Mouse (Mus musculus) limb, embryonic 11.5 days (tissue): Measurements from ENCODE around the gene Phtf2. TPM values are rescaled to one million over a fixed set of nuclear protein-coding genes. Genes with fewer than 3 reads are reported as not detected.

ENCODE experiments used
- ATAC-seq: fragments of 200-750 bp; cut with Nextera tagmentation; 2 replicates; pipeline ENCODE4 v1.8.0; 2017; ENCODE audit warnings: low read depth; ENCODE audit not compliant: insufficient number of reproducible peaks, low FRiP score, low TSS enrichment
- DNase-seq: peaks from one replicate; pipeline ENCODE4 v3.0.0-alpha.2; 2015; ENCODE audit warnings: low spot score
- H3K27ac ChIP-seq: fragments of 300-500 bp; sonication (generic); replicated peaks from 2 replicates; pipeline ENCODE4 v1.5.1; 2014; ENCODE audit warnings: low read depth, mild to moderate bottlenecking, low read length
- H3K27me3 ChIP-seq: fragments of 300-500 bp; sonication (generic); 2 replicates; pipeline ENCODE4 v1.6.1; 2014; ENCODE audit warnings: mild to moderate bottlenecking, low read length, mixed read lengths; ENCODE audit not compliant: control insufficient read depth, insufficient read depth
- H3K36me3 ChIP-seq: fragments of 300-500 bp; sonication (generic); 2 replicates; pipeline ENCODE4 v1.6.1; 2014; ENCODE audit warnings: mild to moderate bottlenecking, low read length, moderate library complexity, mixed read lengths; ENCODE audit not compliant: control insufficient read depth, insufficient read depth
- H3K4me1 ChIP-seq: fragments of 300-500 bp; sonication (generic); 2 replicates; pipeline ENCODE4 v1.6.1; 2014; ENCODE audit warnings: low read length, mixed read lengths; ENCODE audit not compliant: control insufficient read depth, insufficient read depth
- H3K4me2 ChIP-seq: fragments of 300-500 bp; sonication (generic); 2 replicates; pipeline ENCODE4 v1.6.1; 2014; ENCODE audit warnings: low read depth, mild to moderate bottlenecking, moderate library complexity; ENCODE audit not compliant: severe bottlenecking
- H3K4me3 ChIP-seq: fragments of 300-500 bp; sonication (generic); 2 replicates; pipeline ENCODE4 v1.5.1; 2014; ENCODE audit warnings: low read depth, low read length
- H3K9ac ChIP-seq: fragments of 300-500 bp; sonication (generic); 2 replicates; pipeline ENCODE4 v1.6.1; 2014; ENCODE audit warnings: mild to moderate bottlenecking, low read length
- H3K9me3 ChIP-seq: fragments of 300-500 bp; sonication (generic); 2 replicates; pipeline ENCODE4 v1.6.1; 2016; ENCODE audit warnings: low read length; ENCODE audit not compliant: control insufficient read depth
- WGBS: fragments of 180-500 bp; shearing (Covaris S2); extraction: QIAGEN DNeasy Blood & Tissue Kit; methylation state at CpG from one replicate; pipeline ENCODE4 v1.1.7; 2014; 5-methylcytosine and 5-hydroxymethylcytosine counted together
- polyA plus RNA-seq: library from polyadenylated mRNA; unstranded; fragments of >200 nt; fragmentation: Nextera tagmentation; extraction: Ambion mirVana; gene quantifications from 2 replicates; pipeline ENCODE4 v1.2.1, GENCODE M21; 2014

Phtf2 gene
- polyA plus RNA-seq, 1 experiment from 2014 or later: 17.7 TPM

GRCm38 (mm10) chr5:20880797-20881775 is 838 bp downstream of the Phtf2 start:
- 1% methylated on average over 47 of the region's 64 CpGs for WGBS
- DNase-seq: peak; percentile 74
- no peak; the same call in 1 of the 2 replicates for ATAC-seq
- H3K27me3 ChIP-seq: no peaks in the 10 kb centered on the region
- H3K4me2 ChIP-seq: peak overlapping the region; percentile 44
- no peaks in the 10 kb centered on the region for H3K4me1 ChIP-seq
- H3K9me3 ChIP-seq: no peaks in the 10 kb centered on the region
- peak overlapping the region; percentile 86 for H3K9ac ChIP-seq
- H3K4me3 ChIP-seq: peak overlapping the region; percentile 73
- H3K36me3 ChIP-seq: no peaks in the 10 kb centered on the region; the same call in 1 of the 2 replicates
- H3K27ac ChIP-seq: peak overlapping the region; percentile 91

GRCm38 (mm10) chr5:20880386-20880785 is 1.5 kb downstream of the Phtf2 start:
- H3K4me3 ChIP-seq: peak overlapping the region; percentile 73
- no peak overlapping the region for H3K27ac ChIP-seq
- no peak overlapping the region; the same call in 1 of the 2 replicates for H3K9ac ChIP-seq
- H3K4me2 ChIP-seq: peak overlapping the region; percentile 44; the same call in 1 of the 2 replicates
- H3K9me3 ChIP-seq: no peaks in the 10 kb centered on the region
- no peak for DNase-seq
- no peak for ATAC-seq
- no peaks in the 10 kb centered on the region for H3K27me3 ChIP-seq
- no peaks in the 10 kb centered on the region for H3K36me3 ChIP-seq
- WGBS: 78% methylated on average over 2 of the region's 2 CpGs
- H3K4me1 ChIP-seq: no peaks in the 10 kb centered on the region

- DNase-seq (no peak), ATAC-seq (no peak)
- WGBS: 78% methylated on average over 1 of the region's 1 CpGs
- Histone ChIP-seq H3K9ac (no peak overlapping the region), H3K27me3 (no peaks in the 10 kb centered on the region), H3K4me1 (no peaks in the 10 kb centered on the region), H3K27ac (no peak overlapping the region), H3K4me2 (no peak overlapping the region), H3K4me3 (no peak overlapping the region), H3K36me3 (no peaks in the 10 kb centered on the region), H3K9me3 (no peaks in the 10 kb centered on the region)
These were observed 4.9 kb downstream of the Phtf2 start for GRCm38 (mm10) chr5:20876934-20877426.

GRCm38 (mm10) chr5:20873146-20873545 is 8.8 kb downstream of the Phtf2 start:
- no peak overlapping the region for H3K4me2 ChIP-seq
- ATAC-seq (no peak), DNase-seq (no peak)
- no peaks in the 10 kb centered on the region for H3K4me1 ChIP-seq
- no peaks in the 10 kb centered on the region for H3K36me3 ChIP-seq
- 80% methylated on average over 1 of the region's 1 CpGs for WGBS
- H3K27me3 ChIP-seq: no peaks in the 10 kb centered on the region
- no peaks in the 10 kb centered on the region for H3K9me3 ChIP-seq
- H3K9ac ChIP-seq: no peak overlapping the region
- no peak overlapping the region for H3K4me3 ChIP-seq
- no peak overlapping the region for H3K27ac ChIP-seq

- Histone ChIP-seq H3K9me3 (no peaks in the 10 kb centered on the region), H3K27ac (no peak overlapping the region), H3K4me2 (no peak overlapping the region), H3K36me3 (no peaks in the 10 kb centered on the region), H3K9ac (no peak overlapping the region), H3K4me1 (no peaks in the 10 kb centered on the region), H3K4me3 (no peak overlapping the region), H3K27me3 (no peaks in the 10 kb centered on the region)
- no peak for DNase-seq
- 92% methylated on average over 2 of the region's 2 CpGs for WGBS
- no peak for ATAC-seq
These were observed 16.6 kb downstream of the Phtf2 start for GRCm38 (mm10) chr5:20865193-20865755.

GRCm38 (mm10) chr5:20864216-20864969 is 17.5 kb downstream of the Phtf2 start:
- no peak for ATAC-seq
- H3K27me3 ChIP-seq: no peaks in the 10 kb centered on the region
- 84% methylated on average over 4 of the region's 4 CpGs for WGBS
- no peaks in the 10 kb centered on the region for H3K9me3 ChIP-seq
- no peaks in the 10 kb centered on the region for H3K4me1 ChIP-seq
- no peak overlapping the region for H3K27ac ChIP-seq
- DNase-seq: no peak
- no peak overlapping the region for H3K9ac ChIP-seq
- no peak overlapping the region for H3K4me3 ChIP-seq
- H3K4me2 ChIP-seq: no peak overlapping the region
- H3K36me3 ChIP-seq: no peaks in the 10 kb centered on the region

- no peaks in the 10 kb centered on the region for H3K9me3 ChIP-seq
- no peak overlapping the region for H3K4me3 ChIP-seq
- no peak for DNase-seq
- H3K27me3 ChIP-seq: no peaks in the 10 kb centered on the region
- H3K4me2 ChIP-seq: no peak overlapping the region
- no peak overlapping the region for H3K9ac ChIP-seq
- no peak overlapping the region for H3K27ac ChIP-seq
- no peaks in the 10 kb centered on the region for H3K4me1 ChIP-seq
- H3K36me3 ChIP-seq: no peaks in the 10 kb centered on the region
- WGBS: 93% methylated on average over 2 of the region's 2 CpGs
- no peak for ATAC-seq
These were observed 20.0 kb downstream of the Phtf2 start for GRCm38 (mm10) chr5:20861901-20862300.

GRCm38 (mm10) chr5:20860565-20860964 is 21.4 kb downstream of the Phtf2 start:
- no peak overlapping the region for H3K27ac ChIP-seq
- no peak overlapping the region for H3K4me3 ChIP-seq
- WGBS: 88% methylated on average over 4 of the region's 4 CpGs
- no peak for ATAC-seq
- DNase-seq: no peak
- H3K9ac ChIP-seq: no peak overlapping the region
- no peaks in the 10 kb centered on the region for H3K9me3 ChIP-seq
- no peaks in the 10 kb centered on the region for H3K27me3 ChIP-seq
- no peaks in the 10 kb centered on the region for H3K36me3 ChIP-seq
- no peaks in the 10 kb centered on the region for H3K4me1 ChIP-seq
- no peak overlapping the region for H3K4me2 ChIP-seq
